Mouse (Mus musculus) brain, embryonic 18.5 days (tissue): ENCODE measurements around the gene Gramd4.
"Not testable (repeated sequence)": the region's sequence is repeated elsewhere in the genome, so short reads cannot be mapped to it uniquely, and the experiment has no call there.

ENCODE experiments used
- DNase-seq: peaks from one replicate; pipeline ENCODE4 v3.0.0-alpha.2; 2012; ENCODE audit warnings: low read depth, low spot score

Gramd4 gene

GRCm38 (mm10) chr15:86051152-86051551, 6.3 kb upstream of the Gramd4 start:
- no peak for DNase-seq

GRCm38 (mm10) chr15:86051878-86052478, 5.5 kb upstream of the Gramd4 start:
- no peak for DNase-seq

- DNase-seq: no peak
Observed at GRCm38 (mm10) chr15:86053890-86054536, 3.5 kb upstream of the Gramd4 start.

- not testable (repeated sequence) for DNase-seq
Observed at GRCm38 (mm10) chr15:86054861-86055260, 2.6 kb upstream of the Gramd4 start.

DNA sequence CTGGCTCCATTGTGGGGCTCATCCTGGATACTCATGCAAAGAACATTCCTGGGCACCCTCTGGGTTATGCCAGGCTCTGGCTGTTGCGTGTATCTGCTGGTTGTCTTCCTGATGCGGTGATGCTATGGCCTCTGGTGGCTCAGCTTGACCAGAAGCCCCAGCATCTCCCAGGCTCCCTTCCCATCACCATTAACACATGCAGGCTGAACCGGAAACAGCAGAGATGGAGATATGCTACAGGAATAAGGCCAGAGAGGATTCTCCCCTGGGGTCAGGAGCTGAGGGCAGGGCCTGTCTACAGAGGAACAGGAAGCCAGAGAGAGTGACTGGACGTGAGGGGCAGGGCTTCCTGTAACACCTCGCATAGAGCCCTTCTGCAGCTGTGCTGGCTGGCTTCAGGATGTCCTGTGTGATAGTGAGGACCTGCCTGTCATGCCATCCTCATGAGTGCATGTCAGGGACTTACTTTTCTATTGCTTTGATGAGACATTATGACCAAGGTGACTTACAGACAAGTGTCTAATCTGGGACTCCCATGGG, 1.2 kb upstream of the Gramd4 start:
- no peak for DNase-seq

GRCm38 (mm10) chr15:86057908-86058307, 413 bp downstream of the Gramd4 start:
- DNase-seq: no peak

- peak; percentile 84 for DNase-seq
Observed at GRCm38 (mm10) chr15:86058394-86058915, 960 bp downstream of the Gramd4 start.

DNA sequence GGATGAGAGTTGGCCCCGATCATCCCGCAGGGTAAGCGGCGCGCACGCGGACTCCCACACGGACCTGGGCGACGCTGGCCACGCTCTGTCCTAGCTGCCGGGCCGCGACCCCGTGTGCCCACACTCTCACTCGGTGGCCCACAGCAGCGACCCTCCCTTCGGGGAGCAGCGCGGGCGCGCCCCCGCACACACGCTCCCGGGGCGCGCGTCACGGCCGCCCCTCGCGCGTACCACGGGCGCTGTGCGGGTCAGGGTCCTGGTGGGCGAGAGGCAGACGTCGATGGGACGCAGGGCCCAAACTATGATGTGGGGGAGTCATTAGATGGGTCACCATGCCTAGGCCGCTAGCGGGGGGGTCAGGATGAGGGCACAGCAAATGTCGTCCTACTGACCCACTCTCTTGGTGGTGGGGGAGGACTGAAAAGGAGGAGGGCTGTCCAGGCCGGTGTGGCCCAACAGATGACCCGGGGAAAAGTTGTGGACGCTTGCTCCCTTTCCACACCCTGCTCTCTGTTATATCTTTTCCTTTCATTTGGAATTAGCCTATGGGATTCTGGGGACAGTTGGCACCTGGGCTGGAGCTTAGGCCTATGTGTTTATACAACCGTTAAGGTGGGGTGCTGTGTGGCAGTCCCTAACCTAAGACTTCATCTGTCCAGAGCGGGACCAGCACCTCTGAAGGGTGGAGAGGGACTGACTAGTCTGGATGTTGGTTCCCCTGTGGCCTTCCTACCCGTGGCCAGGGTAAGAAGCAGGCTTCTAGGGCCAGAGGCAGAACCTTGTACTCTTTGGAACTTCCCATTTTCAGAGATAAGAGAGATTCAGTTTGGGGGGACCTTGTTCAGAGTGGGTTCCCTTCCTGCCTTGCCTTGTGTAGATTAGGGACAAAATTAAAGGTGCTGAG, 1.7 kb downstream of the Gramd4 start:
- DNase-seq: no peak

- no peak for DNase-seq
Observed at GRCm38 (mm10) chr15:86059835-86060380, 2.4 kb downstream of the Gramd4 start.

- no peak for DNase-seq
Observed at GRCm38 (mm10) chr15:86060581-86060980, 3.1 kb downstream of the Gramd4 start.

- no peak for DNase-seq
Observed at GRCm38 (mm10) chr15:86061221-86061620, 3.7 kb downstream of the Gramd4 start.

GRCm38 (mm10) chr15:86061848-86062481, 4.5 kb downstream of the Gramd4 start:
- DNase-seq: no peak

DNA sequence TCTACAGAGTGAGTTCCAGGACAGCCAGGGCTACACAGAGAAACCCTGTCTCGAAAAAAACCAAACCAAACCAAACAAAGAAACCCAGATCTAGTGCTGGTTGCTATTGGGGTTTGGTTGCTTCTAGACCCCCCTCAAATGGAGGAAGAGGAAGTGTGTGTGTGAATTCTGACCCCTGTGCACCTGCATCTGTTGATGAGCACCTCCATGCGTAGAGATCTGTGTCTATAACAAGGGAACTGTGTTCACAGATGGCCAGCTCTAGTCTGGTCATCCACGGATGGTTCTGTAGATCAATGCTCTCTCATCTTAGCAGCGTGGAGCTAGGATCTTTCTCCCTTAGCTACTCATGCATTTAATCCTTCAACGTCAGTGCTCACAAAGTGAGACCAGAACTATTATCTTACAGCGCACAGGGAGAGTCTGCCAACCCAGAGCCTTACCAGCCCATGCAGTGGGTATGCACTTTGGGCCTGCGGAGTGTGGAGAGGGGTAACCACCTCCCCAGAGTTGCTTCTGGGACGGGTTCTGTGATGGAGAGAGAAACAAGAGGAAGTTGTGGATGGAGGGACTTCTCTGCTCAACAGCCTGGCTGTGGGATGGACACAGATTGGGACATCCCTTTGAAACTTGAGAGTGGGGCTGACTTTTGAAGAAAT, 6.8 kb downstream of the Gramd4 start:
- DNase-seq: no peak

DNA sequence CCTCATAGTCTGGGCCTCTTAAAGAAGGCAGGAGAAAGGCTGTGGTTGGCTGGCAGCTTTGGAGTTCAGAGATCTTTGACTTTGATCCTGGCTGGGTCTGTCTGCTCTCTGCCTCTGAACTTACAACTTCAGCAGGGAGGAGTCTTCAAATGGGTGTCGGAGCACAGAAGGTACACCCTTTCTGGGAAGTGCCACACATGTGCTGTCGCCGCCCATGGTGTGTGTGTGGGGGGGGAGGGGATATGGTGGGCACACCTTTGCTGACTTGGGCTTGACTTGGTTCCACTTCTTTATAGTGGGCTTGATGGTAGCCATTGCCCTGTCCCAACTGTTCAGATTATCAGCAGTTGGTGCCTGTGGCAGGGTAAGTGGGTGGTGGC, 7.3 kb downstream of the Gramd4 start:
- no peak for DNase-seq

GRCm38 (mm10) chr15:86065367-86065766, 7.9 kb downstream of the Gramd4 start:
- DNase-seq: no peak

DNA sequence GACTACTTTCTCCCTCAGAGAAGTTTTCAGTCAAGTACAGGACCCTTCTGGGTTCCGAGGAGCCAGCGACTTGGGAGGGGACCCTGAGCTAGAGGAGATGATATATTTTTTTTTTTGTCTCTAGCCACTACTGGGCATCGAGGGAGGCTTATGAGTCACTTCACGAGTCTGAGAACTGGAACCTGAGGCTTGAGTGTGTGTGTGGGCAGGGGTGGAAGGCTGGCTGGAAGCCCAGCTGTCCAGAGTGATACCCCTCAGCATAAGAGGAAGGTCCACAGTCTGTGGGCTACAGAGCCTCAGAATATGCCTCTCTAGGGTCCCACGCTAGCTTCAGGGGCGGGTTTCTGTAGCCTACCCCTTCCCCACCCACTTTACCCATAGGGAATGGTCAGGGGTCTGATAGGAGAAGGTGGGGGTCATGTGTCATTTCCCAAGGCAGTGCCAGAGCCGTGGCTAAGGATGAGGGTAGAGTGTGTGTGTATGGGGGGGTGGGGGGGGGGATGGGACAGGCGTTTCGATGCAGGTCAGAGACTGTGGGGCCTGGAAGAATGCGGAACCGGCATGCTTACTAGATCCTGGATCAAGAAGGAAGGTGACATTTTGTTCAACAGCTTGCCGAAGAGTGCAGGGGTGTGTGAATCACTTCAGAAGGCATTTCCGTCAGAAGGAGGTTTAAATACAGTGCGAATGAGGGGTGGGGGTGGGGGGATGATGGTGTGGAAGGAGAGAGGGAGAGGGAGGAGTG, 9.5 kb downstream of the Gramd4 start:
- DNase-seq: no peak

- DNase-seq: no peak
Observed at GRCm38 (mm10) chr15:86067581-86067910, 10.1 kb downstream of the Gramd4 start.

DNA sequence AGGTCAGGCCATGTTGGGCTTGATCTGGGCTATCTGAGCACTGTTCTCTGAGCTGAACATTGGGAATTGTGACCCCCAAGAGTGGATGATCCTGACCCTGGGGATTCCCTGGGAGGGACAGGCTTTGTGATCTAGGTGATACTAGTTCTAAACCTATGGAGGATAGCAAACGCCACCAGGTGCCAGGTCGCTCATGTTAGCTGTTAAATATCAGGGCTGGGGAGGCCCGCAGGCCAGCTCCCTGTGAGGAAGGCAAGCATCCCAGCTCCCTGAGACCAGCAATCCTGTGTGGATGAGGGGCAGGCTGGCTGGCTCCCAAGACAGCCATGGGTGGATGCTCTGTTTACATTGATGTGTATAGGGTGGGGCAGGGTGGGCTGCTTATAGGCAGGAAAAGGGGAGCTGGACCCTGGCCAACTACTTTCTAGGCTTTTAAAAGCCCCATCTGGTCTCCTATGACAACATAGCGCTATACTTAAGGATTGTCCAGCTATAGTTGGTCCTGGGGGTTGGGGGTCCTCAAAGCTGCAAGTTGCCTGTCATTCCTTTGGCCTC, 10.5 kb downstream of the Gramd4 start:
- DNase-seq: no peak

DNA sequence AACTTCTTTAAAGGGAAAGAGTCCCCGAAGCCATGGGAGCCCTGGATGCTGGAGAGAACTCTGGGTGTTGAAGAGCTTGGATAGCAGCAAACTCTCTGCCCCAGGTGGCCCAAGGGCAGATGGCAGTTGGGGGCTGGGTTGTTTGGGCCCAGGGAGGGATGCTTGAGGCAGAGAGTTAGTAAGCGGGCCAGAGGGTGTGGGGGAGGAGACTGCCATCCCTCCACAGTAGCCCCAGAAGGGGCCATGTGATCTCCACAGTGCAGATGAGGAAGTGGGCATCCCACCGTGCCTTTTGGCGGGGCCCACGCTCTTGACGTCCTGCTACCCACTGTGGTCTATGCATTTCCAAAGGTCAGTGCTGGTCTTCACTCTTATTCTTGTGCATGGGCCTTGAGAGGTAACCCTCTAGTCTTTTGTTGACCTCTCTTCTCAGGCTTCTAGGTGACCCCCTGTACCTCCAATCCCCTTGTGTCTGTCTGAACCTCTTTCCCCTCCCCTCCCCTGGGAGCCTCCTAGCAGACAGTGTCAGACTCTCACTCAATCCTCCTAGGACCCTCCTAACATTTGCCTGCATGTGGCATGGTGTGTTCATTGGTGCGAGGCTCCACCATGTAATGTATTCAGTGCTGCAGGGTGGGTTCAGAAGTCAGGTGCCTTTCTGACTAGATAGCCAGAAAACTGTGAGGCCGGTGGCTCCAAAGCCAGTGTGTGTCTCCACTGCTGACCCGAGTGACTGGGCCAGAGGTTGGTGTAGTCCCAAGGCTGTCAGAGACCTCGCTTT, 11.7 kb downstream of the Gramd4 start:
- no peak for DNase-seq
